Mouse (Mus musculus): ENCODE measurements around the gene Eng. TPM values are rescaled to one million over a fixed set of nuclear protein-coding genes. Genes with fewer than 3 reads are reported as not detected.

Gene Eng
- polyA plus RNA-seq, 1 experiment from 2014 or later = 24.7 TPM

DNA sequence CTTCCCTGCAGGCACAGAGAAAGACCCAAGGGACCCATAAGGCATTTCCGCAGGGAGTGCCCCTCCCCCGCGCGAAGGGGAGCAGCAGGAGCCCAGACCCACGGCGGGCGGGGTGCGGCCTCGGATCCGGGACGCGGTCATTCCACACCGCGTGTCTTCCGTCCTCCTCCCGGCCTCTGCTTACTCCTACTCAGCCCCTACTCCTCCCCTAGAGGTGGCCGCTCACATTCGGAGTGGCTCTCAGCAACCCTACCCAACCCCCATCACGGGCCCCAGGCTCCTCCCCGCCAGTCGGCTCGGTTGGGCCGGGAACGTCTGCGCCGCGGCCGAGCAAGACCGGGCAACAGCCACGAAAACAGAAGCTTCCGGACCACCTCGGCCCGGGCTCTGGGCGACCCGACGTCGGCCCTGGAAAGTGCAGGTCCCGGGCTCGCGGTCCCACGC, 65.7 kb downstream of the Eng start:
- peaks cover 44% of the 10 kb centered on the region for H3K4me1 ChIP-seq
- no peaks in the 10 kb centered on the region; the same call in 1 of the 2 replicates for H3K9me3 ChIP-seq
- H3K4me3 ChIP-seq = peak overlapping the region; percentile 97
- H3K27me3 ChIP-seq (ENCODE audit: poor library complexity, severe bottlenecking) = no peaks in the 10 kb centered on the region
- WGBS = under 1% methylated on average over 41 of the region's 41 CpGs
- DNase-seq (ENCODE audit: extremely low spot score, low spot score) = peak; percentile 68
- H3K36me3 ChIP-seq (replicated peaks) = peaks cover 44% of the 10 kb centered on the region
- peak overlapping the region; percentile 98 for H3K27ac ChIP-seq

DNA sequence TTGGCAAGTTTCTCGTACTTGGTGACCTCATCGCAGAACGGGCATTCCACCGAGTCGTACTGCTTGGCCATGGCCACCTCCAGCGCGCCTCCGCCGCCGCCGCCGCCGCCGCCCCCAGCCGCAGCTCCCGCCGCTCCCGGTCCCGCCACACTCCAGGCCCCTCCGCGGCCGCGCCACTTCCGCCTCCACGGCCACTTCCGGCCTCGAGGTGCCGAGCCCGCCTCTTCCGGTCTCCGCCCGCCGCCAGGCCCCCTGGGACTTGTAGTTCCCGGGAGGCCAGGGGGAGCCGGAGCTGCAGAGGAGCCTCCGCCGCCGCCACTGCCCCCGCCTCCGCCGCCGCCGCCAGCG, 66.2 kb downstream of the Eng start:
- Histone ChIP-seq H3K4me1 (peaks cover 44% of the 10 kb centered on the region), H3K27me3 (ENCODE audit: poor library complexity, severe bottlenecking) (no peaks in the 10 kb centered on the region), H3K36me3 (replicated peaks) (peaks cover 40% of the 10 kb centered on the region), H3K9me3 (no peaks in the 10 kb centered on the region; the same call in 1 of the 2 replicates), H3K4me3 (peak overlapping the region; percentile 97), H3K27ac (peak overlapping the region; percentile 98)
- peak; percentile 91 for DNase-seq (ENCODE audit: extremely low spot score, low spot score)
- under 1% methylated on average over 33 of the region's 44 CpGs for WGBS

DNA sequence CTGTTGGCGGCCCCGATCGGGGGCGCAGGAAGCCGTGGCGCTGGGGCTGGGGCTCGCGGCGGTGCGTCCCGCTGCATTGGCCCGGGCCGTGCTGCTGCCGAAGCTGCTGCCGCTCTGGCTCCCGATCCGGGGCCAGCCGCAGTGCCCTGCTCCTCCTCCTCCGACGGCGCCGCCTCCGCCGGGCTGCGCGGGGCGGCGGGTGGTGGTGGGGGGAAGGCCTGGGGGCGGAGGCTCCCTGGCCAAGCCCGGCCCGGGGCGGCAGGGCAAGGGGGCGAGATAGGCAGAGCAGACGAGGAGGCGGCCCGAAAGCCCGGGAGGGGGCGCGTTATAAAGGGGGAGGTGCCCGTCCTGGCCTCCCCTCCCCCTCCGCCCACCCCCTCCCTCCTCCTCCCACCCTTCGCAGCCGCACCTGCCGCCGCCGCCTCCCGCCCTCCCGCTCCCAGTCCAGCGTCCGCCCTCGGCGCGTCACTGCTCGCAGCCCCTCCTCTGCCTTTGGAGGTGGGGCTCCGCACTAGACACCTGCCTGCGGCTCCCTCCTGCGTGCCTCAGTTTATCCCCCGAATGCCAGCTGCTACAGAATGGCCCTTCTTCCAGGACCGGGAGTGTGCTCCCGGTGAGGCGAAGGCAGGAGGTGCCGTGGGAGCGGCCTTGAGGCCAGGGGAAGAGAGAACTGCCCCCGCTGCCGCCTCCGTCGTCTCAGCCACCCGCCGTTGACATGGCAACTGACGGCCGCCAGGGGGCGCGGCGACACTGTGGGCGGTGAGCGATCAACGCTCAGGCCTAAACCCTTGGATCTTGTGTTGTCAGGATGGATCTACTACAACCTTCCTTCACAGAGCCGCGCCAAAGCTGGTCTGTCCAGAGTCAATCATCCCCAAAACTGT, 66.8 kb downstream of the Eng start, which contains the start of gene Cdk9:
Cdk9 (minus strand) TSS at position 143 of the 884 bp plus-strand sequence.
- under 1% methylated on average over 62 of the region's 79 CpGs for whole genome bisulfite sequencing

DNA sequence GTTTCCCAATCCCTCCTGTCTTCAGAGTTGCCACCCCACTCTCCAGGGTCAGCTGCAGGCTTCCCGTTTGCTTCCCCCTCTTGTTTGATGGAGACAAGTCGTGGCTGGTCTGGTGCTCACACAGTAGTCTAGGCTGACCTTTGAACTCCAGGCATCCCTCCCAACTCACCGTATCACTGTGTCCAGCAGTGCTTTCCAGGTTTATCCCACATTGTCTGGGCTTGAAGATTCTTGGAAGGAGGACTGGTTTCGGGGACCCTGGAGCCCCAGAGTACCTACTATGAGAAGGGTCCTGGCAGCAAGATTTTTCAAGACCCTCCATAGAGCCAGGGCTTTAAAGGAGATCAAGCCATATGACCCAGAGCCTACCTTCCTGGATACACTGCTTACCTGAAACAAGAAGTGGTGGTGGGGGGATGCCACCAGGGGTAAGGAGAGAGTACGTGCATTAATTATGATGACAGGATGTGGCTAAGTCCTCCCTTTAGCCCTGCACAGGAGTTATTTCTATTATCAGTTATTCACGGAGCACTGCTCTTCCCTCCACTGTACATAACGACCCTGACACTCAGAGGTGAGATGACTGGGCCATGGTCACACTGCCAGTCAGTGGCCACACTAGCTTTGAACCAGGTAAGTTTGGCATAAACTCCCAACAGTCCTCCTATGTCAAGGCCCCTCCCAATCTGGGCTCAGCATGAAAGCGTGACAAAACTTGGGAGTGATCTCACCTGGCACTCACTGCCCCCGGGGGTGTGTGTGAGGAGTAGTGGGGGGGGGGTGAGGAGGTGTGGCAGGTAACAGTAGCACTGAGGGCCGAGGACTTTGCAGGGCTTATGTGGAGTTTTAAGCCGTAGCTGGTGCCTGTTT, 68.0 kb downstream of the Eng start:
- Histone ChIP-seq H3K27me3 (ENCODE audit: poor library complexity, severe bottlenecking) (no peaks in the 10 kb centered on the region), H3K27ac (peak overlapping the region; percentile 98), H3K4me3 (peak overlapping the region; percentile 97), H3K4me1 (peaks cover 47% of the 10 kb centered on the region), H3K9me3 (no peaks in the 10 kb centered on the region; the same call in 1 of the 2 replicates), H3K36me3 (replicated peaks) (peaks cover 22% of the 10 kb centered on the region)
- DNase-seq (ENCODE audit: extremely low spot score, low spot score) = no peak
- 73% methylated on average over 11 of the region's 11 CpGs for WGBS

More for the DNA sequence above, 66.8 kb downstream of the Eng start, which contains the start of gene Cdk9:
- H3K4me1 ChIP-seq = peaks cover 44% of the 10 kb centered on the region
- no peaks in the 10 kb centered on the region; the same call in 1 of the 2 replicates for H3K9me3 ChIP-seq
- no peaks in the 10 kb centered on the region for H3K27me3 ChIP-seq (ENCODE audit: poor library complexity, severe bottlenecking)
- peaks cover 34% of the 10 kb centered on the region for H3K36me3 ChIP-seq (replicated peaks)
- DNase-seq (ENCODE audit: extremely low spot score, low spot score) = peak; percentile 94
- peak within 1 kb of the TSS; percentile 97 for H3K4me3 ChIP-seq
- H3K27ac ChIP-seq = peak within 1 kb of the TSS; percentile 98

DNA sequence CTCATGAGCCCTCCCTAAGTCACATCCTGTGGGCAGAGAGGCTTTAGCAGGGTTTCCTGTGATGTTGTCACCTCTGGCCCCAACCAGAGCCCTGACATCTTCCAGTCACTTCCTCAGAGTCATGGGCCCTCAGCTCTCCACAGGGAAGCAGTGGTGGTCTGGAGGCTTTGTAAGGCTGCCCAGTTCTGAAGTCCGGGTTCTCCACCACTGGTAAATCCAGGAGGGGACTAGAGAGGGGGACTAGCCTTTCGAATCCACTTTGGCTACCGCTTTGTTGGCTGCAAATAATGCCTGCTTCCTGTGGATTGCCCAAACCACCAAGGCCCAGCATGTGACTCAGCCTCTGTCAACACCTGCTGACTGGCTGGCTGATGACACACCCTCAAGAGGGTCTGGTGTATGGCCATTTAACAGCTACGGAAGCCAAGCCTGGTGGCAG, 68.6 kb downstream of the Eng start:
- H3K9me3 ChIP-seq = no peaks in the 10 kb centered on the region; the same call in 1 of the 2 replicates
- peak overlapping the region; percentile 98 for H3K27ac ChIP-seq
- H3K27me3 ChIP-seq (ENCODE audit: poor library complexity, severe bottlenecking) = no peaks in the 10 kb centered on the region
- 71% methylated on average over 4 of the region's 4 CpGs for WGBS
- no peak for DNase-seq (ENCODE audit: extremely low spot score, low spot score)
- H3K4me1 ChIP-seq = peaks cover 42% of the 10 kb centered on the region
- H3K4me3 ChIP-seq = no peak overlapping the region
- H3K36me3 ChIP-seq (replicated peaks) = peaks cover 16% of the 10 kb centered on the region

DNA sequence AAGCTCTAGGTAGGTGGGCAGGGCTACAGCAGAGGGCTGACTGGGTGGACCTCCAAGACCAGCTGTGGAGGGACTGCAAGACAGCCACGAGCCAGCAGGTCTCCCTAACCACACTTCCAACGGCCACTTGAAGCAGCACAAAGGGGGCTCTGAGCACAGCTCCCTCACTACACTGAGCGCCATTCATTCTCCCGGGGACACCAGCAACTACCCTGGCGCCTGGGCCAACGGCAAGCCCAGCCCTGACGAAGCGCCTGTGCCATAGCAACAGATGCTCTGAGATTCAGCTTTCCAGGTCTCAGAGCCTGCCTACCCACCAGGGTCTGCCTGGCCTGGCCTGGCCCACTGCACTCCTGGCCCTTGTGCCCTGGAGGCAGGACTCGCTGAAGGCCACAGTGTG, 72.4 kb downstream of the Eng start:
- WGBS = 49% methylated on average over 9 of the region's 9 CpGs
- H3K4me1 ChIP-seq = peaks cover 36% of the 10 kb centered on the region
- H3K4me3 ChIP-seq = no peak overlapping the region
- H3K27me3 ChIP-seq (ENCODE audit: poor library complexity, severe bottlenecking) = no peaks in the 10 kb centered on the region
- no peaks in the 10 kb centered on the region for H3K36me3 ChIP-seq (replicated peaks)
- DNase-seq (ENCODE audit: extremely low spot score, low spot score) = no peak
- peak overlapping the region; percentile 56 for H3K27ac ChIP-seq
- no peaks in the 10 kb centered on the region; the same call in 1 of the 2 replicates for H3K9me3 ChIP-seq

DNA sequence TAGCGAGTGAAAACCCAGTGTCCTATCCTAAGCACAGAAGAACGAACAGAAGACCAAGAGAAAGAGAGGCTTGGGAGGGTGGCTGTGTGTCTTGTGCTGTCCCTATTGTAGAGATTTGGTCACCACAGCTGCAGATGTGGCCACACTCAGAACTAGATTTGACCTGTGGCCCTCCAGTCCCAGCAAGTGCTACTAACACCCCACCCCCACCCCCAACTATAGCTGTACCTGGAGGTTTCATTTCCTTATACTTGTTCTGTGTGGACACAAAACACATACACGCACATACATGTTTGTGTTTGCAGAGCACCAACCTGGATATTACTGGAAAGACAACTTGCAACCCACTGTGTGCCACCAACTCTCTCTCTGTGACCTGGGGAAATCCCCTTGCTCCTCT, 73.7 kb downstream of the Eng start:
- H3K27me3 ChIP-seq (ENCODE audit: poor library complexity, severe bottlenecking) = no peaks in the 10 kb centered on the region
- H3K4me1 ChIP-seq = peaks cover 24% of the 10 kb centered on the region
- no peak overlapping the region for H3K27ac ChIP-seq
- no peaks in the 10 kb centered on the region; the same call in 1 of the 2 replicates for H3K9me3 ChIP-seq
- WGBS = 94% methylated on average over 3 of the region's 3 CpGs
- no peak for DNase-seq (ENCODE audit: extremely low spot score, low spot score)
- no peaks in the 10 kb centered on the region for H3K36me3 ChIP-seq (replicated peaks)
- no peak overlapping the region for H3K4me3 ChIP-seq

DNA sequence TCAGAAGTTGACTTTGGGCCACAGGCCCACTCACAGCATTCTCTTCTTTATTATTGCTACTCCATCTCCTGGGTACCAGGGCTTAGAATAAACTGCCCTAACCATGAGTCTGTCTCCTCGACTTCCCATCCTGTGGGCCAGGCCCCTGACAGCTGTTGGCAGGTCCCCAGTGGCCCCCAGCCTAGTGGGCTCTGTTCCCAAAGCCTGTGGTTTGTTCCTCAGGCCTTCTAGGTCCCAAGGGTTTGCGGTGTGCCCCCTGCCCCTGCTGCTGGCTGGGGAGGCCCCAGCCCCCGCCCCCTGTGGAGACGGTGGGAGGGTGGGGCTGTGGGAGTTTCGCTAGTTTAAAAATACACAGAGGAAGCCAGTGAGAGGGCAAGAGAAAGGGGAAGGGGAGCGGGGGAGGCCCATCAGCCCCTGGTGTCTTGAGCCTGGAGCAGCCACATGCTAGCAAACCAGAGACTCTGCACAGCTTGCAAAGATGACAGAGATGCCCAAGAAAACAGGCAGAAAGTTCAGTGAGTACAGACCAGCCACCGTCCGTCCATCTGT, 74.4 kb downstream of the Eng start, which contains the start of gene Sh2d3c:
Sh2d3c (plus strand) TSS at position 375 of the 549 bp plus-strand sequence.
- Histone ChIP-seq H3K27me3 (ENCODE audit: poor library complexity, severe bottlenecking) (no peaks in the 10 kb centered on the region), H3K36me3 (replicated peaks) (no peaks in the 10 kb centered on the region), H3K4me3 (no peak within 1 kb of the TSS), H3K27ac (peak within 1 kb of the TSS; percentile 61), H3K4me1 (peaks cover 24% of the 10 kb centered on the region), H3K9me3 (no peaks in the 10 kb centered on the region; the same call in 1 of the 2 replicates)
- no peak for DNase-seq (ENCODE audit: extremely low spot score, low spot score)
- WGBS = 66% methylated on average over 8 of the region's 8 CpGs

DNA sequence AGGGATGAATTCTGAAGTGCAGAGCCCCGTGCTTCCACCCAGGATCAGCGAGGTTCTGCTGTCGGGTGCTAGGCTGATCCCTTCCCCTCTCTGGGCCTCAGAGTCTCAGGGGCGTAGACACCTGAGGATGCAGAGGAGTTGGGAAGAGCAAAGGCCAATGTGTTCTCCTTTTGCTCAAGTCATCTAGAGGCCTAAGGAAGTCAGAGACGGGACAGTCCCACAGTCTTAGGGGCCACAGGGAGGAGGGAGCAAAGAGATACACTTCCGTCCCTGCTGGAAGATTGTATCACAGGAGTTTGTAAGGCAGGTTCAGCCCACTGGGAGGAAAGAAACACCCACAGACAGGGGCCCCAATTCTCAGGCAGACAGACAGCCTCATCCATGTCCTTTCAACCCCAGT, 75.7 kb downstream of the Eng start:
- Histone ChIP-seq H3K36me3 (replicated peaks) (no peaks in the 10 kb centered on the region), H3K9me3 (no peaks in the 10 kb centered on the region; the same call in 1 of the 2 replicates), H3K4me1 (peaks cover 26% of the 10 kb centered on the region), H3K27ac (no peak overlapping the region; the same call in 1 of the 2 replicates), H3K27me3 (ENCODE audit: poor library complexity, severe bottlenecking) (no peaks in the 10 kb centered on the region), H3K4me3 (no peak overlapping the region)
- 61% methylated on average over 6 of the region's 6 CpGs for WGBS
- no peak for DNase-seq (ENCODE audit: extremely low spot score, low spot score)

DNA sequence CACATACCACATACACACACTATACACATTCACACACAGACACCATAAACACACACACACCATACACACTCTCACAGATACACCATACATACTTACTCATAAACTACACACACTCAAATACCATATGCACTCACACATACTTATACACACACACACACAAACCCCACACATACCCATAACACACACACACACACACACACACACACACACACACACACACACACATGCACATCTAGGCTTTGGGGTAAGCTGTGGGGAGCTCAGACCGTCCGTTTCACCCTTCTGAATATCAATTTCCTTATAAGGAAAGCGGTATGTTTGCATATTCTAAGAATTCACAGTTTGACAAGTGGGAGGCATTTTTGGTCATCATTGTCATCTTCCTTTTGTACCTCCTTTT, 76.2 kb downstream of the Eng start:
- H3K4me3 ChIP-seq = no peak overlapping the region
- no peak overlapping the region for H3K27ac ChIP-seq
- 86% methylated on average over 3 of the region's 3 CpGs for WGBS
- peaks cover 32% of the 10 kb centered on the region for H3K4me1 ChIP-seq
- DNase-seq (ENCODE audit: extremely low spot score, low spot score) = no peak
- no peaks in the 10 kb centered on the region for H3K27me3 ChIP-seq (ENCODE audit: poor library complexity, severe bottlenecking)
- H3K9me3 ChIP-seq = no peaks in the 10 kb centered on the region
- no peaks in the 10 kb centered on the region for H3K36me3 ChIP-seq (replicated peaks)

DNA sequence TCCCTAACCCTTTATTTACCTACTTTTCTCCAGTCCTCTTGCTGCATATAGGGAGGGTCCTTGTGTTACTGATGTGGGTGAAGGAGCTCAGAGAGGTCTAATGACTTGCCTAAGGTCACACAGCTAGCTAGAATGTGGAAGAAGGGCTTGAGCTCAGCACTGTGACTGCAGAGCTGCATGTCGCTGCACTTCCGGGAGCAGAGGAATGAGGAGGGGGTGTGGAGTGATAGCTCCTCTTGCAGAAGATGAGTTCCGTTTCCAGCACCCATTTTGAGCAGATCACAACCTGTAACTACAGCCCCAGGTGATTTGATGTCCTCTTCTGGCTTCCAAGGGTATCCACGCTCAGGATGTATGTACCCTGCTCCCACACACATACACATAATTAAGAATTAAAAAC, 77.8 kb downstream of the Eng start:
- no peak overlapping the region for H3K4me3 ChIP-seq
- no peak for DNase-seq (ENCODE audit: extremely low spot score, low spot score)
- peaks cover 37% of the 10 kb centered on the region for H3K4me1 ChIP-seq
- H3K36me3 ChIP-seq (replicated peaks) = no peaks in the 10 kb centered on the region
- no peak overlapping the region for H3K27ac ChIP-seq
- peaks cover 6% of the 10 kb centered on the region; the same call in 1 of the 2 replicates for H3K27me3 ChIP-seq (ENCODE audit: poor library complexity, severe bottlenecking)
- 82% methylated on average over 4 of the region's 4 CpGs for WGBS
- H3K9me3 ChIP-seq = no peaks in the 10 kb centered on the region
